Mouse (Mus musculus) left cerebral cortex, adult 2 months (tissue): ENCODE measurements around the gene Abl2. TPM values are rescaled to one million over a fixed set of nuclear protein-coding genes. Genes with fewer than 3 reads are reported as not detected.

Experiments
- DNase-seq, 2 experiments: peaks; one replicate each; pipeline ENCODE4 v3.0.0; 2021 to 2022; ENCODE audit warnings: low spot score in 2 of 2, mixed read lengths in 1 of 2; ENCODE audit errors: extremely low spot score in 1 of 2
- H3K27ac ChIP-seq: fragments of 200-600 bp; 2 replicates; pipeline ENCODE4 v1.8.1; 2022
- H3K4me3 ChIP-seq: fragments of 200-600 bp; 2 replicates; pipeline ENCODE4 v1.8.1; 2022
- CTCF ChIP-seq: fragments of 200-600 bp; IDR thresholded peaks from 2 replicates; pipeline ENCODE4 v1.8.1; 2022; ENCODE audit warnings: antibody characterized with exemption, mild to moderate bottlenecking, moderate library complexity
- intact Hi-C: fragments of 180-260 bp; cut with DNase I; formaldehyde crosslinking; loops from one replicate; pipeline ENCODE4 v1.15.1; 2025
- total RNA-seq, 2 experiments: library from RNA; stranded (reverse); gene quantifications; 2 replicates each; pipeline ENCODE4 v1.2.3; 2021

Gene Abl2
- total RNA-seq, 2 experiments from 2014 or later = 63.5 to 73.9 TPM

GRCm38 (mm10) chr1:156616989-156617598 is 58.5 kb downstream of the Abl2 start:
- no peak for TF ChIP-seq CTCF
- intact Hi-C loops = loop anchor here (5.0 kb wide), 1 partner anchor 60 kb away; the partner anchor contains the start of gene Abl2
- Histone ChIP-seq H3K27ac (no peak overlapping the region), H3K4me3 (no peak overlapping the region)
- DNase-seq = no peak

GRCm38 (mm10) chr1:156617811-156618210 is 59.2 kb downstream of the Abl2 start:
- Histone ChIP-seq H3K27ac (no peak overlapping the region), H3K4me3 (no peak overlapping the region)
- no peak for DNase-seq
- intact Hi-C loops = loop anchor here (5.0 kb wide), 1 partner anchor 61 kb away; the partner anchor contains the start of gene Abl2
- TF ChIP-seq CTCF = no peak

- H3K4me3 ChIP-seq = no peak overlapping the region
- intact Hi-C loops = no loop called here
Measured at GRCm38 (mm10) chr1:156620292-156620909, 61.8 kb downstream of the Abl2 start.

GRCm38 (mm10) chr1:156620951-156621350 is 62.4 kb downstream of the Abl2 start:
- no peak for DNase-seq
- intact Hi-C loops = no loop called here
- no peak overlapping the region for H3K27ac ChIP-seq

More at GRCm38 (mm10) chr1:156620292-156620909, 61.8 kb downstream of the Abl2 start:
- H3K27ac ChIP-seq = no peak overlapping the region
- no peak for DNase-seq
- no peak for TF ChIP-seq CTCF

GRCm38 (mm10) chr1:156624231-156624630 is 65.6 kb downstream of the Abl2 start:
- Histone ChIP-seq H3K4me3 (no peak overlapping the region), H3K27ac (no peak overlapping the region)
- no peak for TF ChIP-seq CTCF
- no peak for DNase-seq
- intact Hi-C loops = no loop called here

More at GRCm38 (mm10) chr1:156620951-156621350, 62.4 kb downstream of the Abl2 start:
- no peak overlapping the region for H3K4me3 ChIP-seq
- TF ChIP-seq CTCF = no peak

- no peak for DNase-seq
- peak; percentile 29 for TF ChIP-seq CTCF
- intact Hi-C loops = no loop called here
- H3K27ac ChIP-seq = no peak overlapping the region
- no peak overlapping the region for H3K4me3 ChIP-seq
Measured at GRCm38 (mm10) chr1:156626729-156627128, 68.1 kb downstream of the Abl2 start.

GRCm38 (mm10) chr1:156629984-156630383 is 71.4 kb downstream of the Abl2 start:
- peak in 1 of 2 experiments; percentile 38 for DNase-seq
- Histone ChIP-seq H3K27ac (no peak overlapping the region), H3K4me3 (no peak overlapping the region)
- intact Hi-C loops = loop anchor here (5.0 kb wide), 2 partner anchors 48 to 73 kb away; partner anchors contain the start of gene Abl2
- TF ChIP-seq CTCF = no peak

- no peak overlapping the region for H3K4me3 ChIP-seq
- H3K27ac ChIP-seq = no peak overlapping the region
- TF ChIP-seq CTCF = peak; percentile 39
- intact Hi-C loops = loop anchor here (5.0 kb wide), 2 partner anchors 49 to 74 kb away; partner anchors contain the start of gene Abl2
- DNase-seq = no peak
Measured at GRCm38 (mm10) chr1:156630965-156631364, 72.4 kb downstream of the Abl2 start.

- TF ChIP-seq CTCF = peak; percentile 78
- H3K27ac ChIP-seq = no peak overlapping the region
- no peak overlapping the region for H3K4me3 ChIP-seq
- intact Hi-C loops = loop anchor here (2.0 to 5.0 kb wide), 4 partner anchors 51 to 212 kb away; partner anchors contain the start of genes Abl2 and Axdnd1
- no peak for DNase-seq
Measured at GRCm38 (mm10) chr1:156633095-156633494, 74.5 kb downstream of the Abl2 start.

- Histone ChIP-seq H3K4me3 (no peak overlapping the region), H3K27ac (no peak overlapping the region)
- no peak for TF ChIP-seq CTCF
- no peak for DNase-seq
- intact Hi-C loops = no loop called here
Measured at GRCm38 (mm10) chr1:156635148-156635547, 76.6 kb downstream of the Abl2 start.

GRCm38 (mm10) chr1:156639455-156639854 is 80.9 kb downstream of the Abl2 start:
- Histone ChIP-seq H3K4me3 (no peak overlapping the region), H3K27ac (no peak overlapping the region)
- no peak for DNase-seq
- TF ChIP-seq CTCF = no peak
- intact Hi-C loops = no loop called here

GRCm38 (mm10) chr1:156640577-156640976 is 82.0 kb downstream of the Abl2 start:
- DNase-seq = no peak
- H3K4me3 ChIP-seq = no peak overlapping the region
- peak; percentile 44 for TF ChIP-seq CTCF
- no peak overlapping the region for H3K27ac ChIP-seq
- intact Hi-C loops = no loop called here

- no peak for TF ChIP-seq CTCF
- DNase-seq = no peak
- no peak overlapping the region for H3K27ac ChIP-seq
- intact Hi-C loops = no loop called here
- H3K4me3 ChIP-seq = no peak overlapping the region
Measured at GRCm38 (mm10) chr1:156641808-156642207, 83.2 kb downstream of the Abl2 start.
